Mouse (Mus musculus) intestine, embryonic 15.5 days (tissue): ENCODE results near the gene Gid8. TPM values are rescaled to one million over a fixed set of nuclear protein-coding genes. Genes with fewer than 3 reads are reported as not detected.

Experiments
- ATAC-seq: fragments of 200-750 bp; cut with Nextera tagmentation; 2 replicates; pipeline ENCODE4 v1.8.0; 2017; ENCODE audit warnings: moderate TSS enrichment, moderate library complexity
- H3K27ac ChIP-seq: fragments of 300-500 bp; sonication (generic); 2 replicates; pipeline ENCODE4 v1.5.1; 2015; ENCODE audit warnings: mild to moderate bottlenecking, inconsistent platforms
- H3K27me3 ChIP-seq: fragments of 300-500 bp; sonication (generic); replicated peaks from 2 replicates; pipeline ENCODE4 v1.6.1; 2015; ENCODE audit warnings: inconsistent platforms
- H3K36me3 ChIP-seq: fragments of 300-500 bp; sonication (generic); 2 replicates; pipeline ENCODE4 v1.6.1; 2015; ENCODE audit warnings: inconsistent platforms
- H3K4me1 ChIP-seq: fragments of 300-500 bp; sonication (generic); replicated peaks from 2 replicates; pipeline ENCODE4 v1.6.1; 2015; ENCODE audit warnings: inconsistent platforms
- H3K4me2 ChIP-seq: fragments of 300-500 bp; sonication (generic); replicated peaks from 2 replicates; pipeline ENCODE4 v1.6.1; 2015; ENCODE audit warnings: mild to moderate bottlenecking, inconsistent platforms
- H3K4me3 ChIP-seq: fragments of 300-500 bp; sonication (generic); replicated peaks from 2 replicates; pipeline ENCODE4 v1.5.1; 2015; ENCODE audit warnings: inconsistent platforms
- H3K9ac ChIP-seq: fragments of 300-500 bp; sonication (generic); 2 replicates; pipeline ENCODE4 v1.6.1; 2015; ENCODE audit warnings: inconsistent platforms
- H3K9me3 ChIP-seq: fragments of 300-500 bp; sonication (generic); 2 replicates; pipeline ENCODE4 v1.6.1; 2016; ENCODE audit warnings: inconsistent platforms
- WGBS: fragments of 180-500 bp; shearing (Covaris S2); methylation state at CpG from one replicate; pipeline ENCODE4 v1.1.7; 2015; 5-methylcytosine and 5-hydroxymethylcytosine counted together
- polyA plus RNA-seq: library from polyadenylated mRNA; unstranded; fragments of >200 nt; fragmentation: Nextera tagmentation; extraction: Ambion mirVana; gene quantifications from 2 replicates; pipeline ENCODE4 v1.2.1, GENCODE M21; 2015

The Gid8 gene
- polyA plus RNA-seq, result 52.6 and 55.1 TPM in 2 replicates

DNA sequence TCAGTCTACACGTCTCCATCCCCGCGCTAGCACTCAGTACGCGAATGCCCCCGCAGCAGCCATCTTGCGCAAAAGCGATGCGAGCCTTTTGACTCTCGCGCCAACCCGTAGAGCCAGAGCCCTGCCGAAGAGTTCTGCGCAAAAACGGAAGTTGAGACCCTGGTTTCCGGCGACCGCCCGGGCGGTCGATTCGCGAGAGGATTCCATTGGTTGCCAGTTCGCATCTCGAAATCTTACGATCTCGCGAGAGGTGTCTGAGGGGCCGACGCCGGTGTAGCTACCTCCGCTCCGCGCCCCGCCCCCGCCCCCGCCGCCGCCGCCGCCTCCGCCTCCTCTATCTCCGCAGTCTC lies at the start of gene Gid8, which contains the start of gene Dido1:
Gene Gid8 (plus strand): TSS at position 195 of the 350 bp plus-strand sequence.
Gene Dido1 (minus strand): TSS at position 77 of the 350 bp plus-strand sequence.
- Histone ChIP-seq H3K9me3 (no peaks in the 10 kb centered on the region), H3K9ac (peak within 1 kb of the TSS; percentile 98), H3K4me2 (peak within 1 kb of the TSS; percentile 75), H3K27ac (peak within 1 kb of the TSS; percentile 84), H3K4me1 (peaks cover 17% of the 10 kb centered on the region), H3K27me3 (no peaks in the 10 kb centered on the region), H3K36me3 (peaks cover 11% of the 10 kb centered on the region; the same call in 1 of the 2 replicates), H3K4me3 (peak within 1 kb of the TSS; percentile 92)
- peak; percentile 96 for ATAC-seq
- under 1% methylated on average over 43 of the region's 43 CpGs for WGBS

DNA sequence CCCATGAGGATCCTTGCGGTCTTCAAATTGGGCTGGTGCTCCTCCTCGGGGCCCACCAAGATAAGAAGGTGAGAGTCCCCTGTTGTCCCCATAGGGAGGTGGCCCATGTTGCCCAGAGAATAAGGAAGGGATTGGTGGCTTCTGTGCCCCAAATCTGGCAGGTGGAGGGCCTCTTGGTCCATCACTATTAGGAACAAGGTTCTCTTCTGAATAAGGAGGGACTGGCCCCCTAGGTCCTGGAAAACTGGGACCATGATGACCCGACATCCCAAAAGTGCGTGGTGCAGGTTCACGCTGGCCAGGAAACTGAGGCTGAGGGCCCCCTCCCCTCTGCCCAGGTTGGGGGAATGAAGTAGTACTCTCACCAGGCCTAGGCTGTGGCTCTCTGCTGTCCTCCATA lies 49.4 kb upstream of the Gid8 start:
- no peak overlapping the region for H3K4me2 ChIP-seq
- 95% methylated on average over 5 of the region's 5 CpGs for WGBS
- H3K27me3 ChIP-seq, result no peaks in the 10 kb centered on the region
- no peak overlapping the region for H3K9ac ChIP-seq
- H3K9me3 ChIP-seq, result no peaks in the 10 kb centered on the region
- no peak for ATAC-seq
- 0 out of 2 replicates have a peak, but pooled peaks cover 4% of the 10 kb centered on the region for H3K4me1 ChIP-seq
- no peak overlapping the region for H3K4me3 ChIP-seq
- peaks cover 8% of the 10 kb centered on the region; the same call in 1 of the 2 replicates for H3K36me3 ChIP-seq
- no peak overlapping the region for H3K27ac ChIP-seq

DNA sequence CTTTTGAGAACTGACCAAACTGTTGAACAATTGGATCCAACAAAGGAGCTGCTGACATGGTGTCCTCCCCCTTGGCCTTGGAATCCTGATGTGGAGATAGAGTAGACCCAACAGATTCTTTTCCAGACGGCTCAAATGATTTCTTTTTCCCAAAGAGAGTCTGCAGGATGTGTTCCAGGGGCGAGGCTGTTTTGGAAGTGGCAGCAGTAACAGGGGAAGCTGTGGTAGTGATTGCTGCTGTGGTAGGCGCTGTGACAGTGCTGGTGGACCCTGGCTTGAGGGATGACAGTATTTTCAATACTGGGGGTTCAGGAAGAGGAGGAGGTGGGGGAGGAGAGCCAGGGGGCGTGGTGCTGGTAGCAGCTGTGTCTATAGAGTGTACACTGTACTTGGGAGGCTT lies 47.9 kb upstream of the Gid8 start:
- 84% methylated on average over 4 of the region's 4 CpGs for WGBS

DNA sequence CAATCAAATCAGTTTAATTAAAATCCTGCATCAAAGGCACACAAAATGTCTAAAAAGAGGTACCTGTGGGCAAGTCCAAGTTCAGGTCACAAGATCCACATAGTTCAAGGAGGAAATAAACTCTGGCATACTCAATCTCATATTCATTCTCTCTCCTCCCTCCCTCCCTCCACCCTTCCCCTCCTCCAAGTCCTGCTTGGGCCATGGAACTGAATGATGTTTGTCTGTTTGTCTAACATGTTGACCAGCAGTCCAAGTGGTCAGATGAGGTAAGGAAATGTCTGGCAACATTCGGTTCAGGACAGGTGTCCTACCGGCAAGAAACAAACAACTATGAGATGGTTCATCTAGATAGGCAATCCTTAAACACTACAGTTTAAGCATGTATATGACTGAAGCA lies 33.2 kb upstream of the Gid8 start:
- H3K4me1 ChIP-seq, result no peaks in the 10 kb centered on the region
- 81% methylated on average over 2 of the region's 2 CpGs for WGBS
- no peaks in the 10 kb centered on the region for H3K9me3 ChIP-seq
- H3K36me3 ChIP-seq, result peaks cover 10% of the 10 kb centered on the region
- H3K9ac ChIP-seq, result no peak overlapping the region
- ATAC-seq, result no peak
- H3K4me3 ChIP-seq, result no peak overlapping the region
- H3K4me2 ChIP-seq, result no peak overlapping the region
- no peak overlapping the region for H3K27ac ChIP-seq
- H3K27me3 ChIP-seq, result no peaks in the 10 kb centered on the region

More for the DNA sequence above, 47.9 kb upstream of the Gid8 start:
- no peaks in the 10 kb centered on the region for H3K9me3 ChIP-seq
- H3K9ac ChIP-seq, result no peak overlapping the region
- H3K27me3 ChIP-seq, result no peaks in the 10 kb centered on the region
- ATAC-seq, result no peak
- H3K4me2 ChIP-seq, result no peak overlapping the region
- H3K27ac ChIP-seq, result no peak overlapping the region
- no peak overlapping the region for H3K4me3 ChIP-seq
- 0 out of 2 replicates have a peak, but pooled peaks cover 4% of the 10 kb centered on the region for H3K4me1 ChIP-seq
- H3K36me3 ChIP-seq, result peaks cover 10% of the 10 kb centered on the region

DNA sequence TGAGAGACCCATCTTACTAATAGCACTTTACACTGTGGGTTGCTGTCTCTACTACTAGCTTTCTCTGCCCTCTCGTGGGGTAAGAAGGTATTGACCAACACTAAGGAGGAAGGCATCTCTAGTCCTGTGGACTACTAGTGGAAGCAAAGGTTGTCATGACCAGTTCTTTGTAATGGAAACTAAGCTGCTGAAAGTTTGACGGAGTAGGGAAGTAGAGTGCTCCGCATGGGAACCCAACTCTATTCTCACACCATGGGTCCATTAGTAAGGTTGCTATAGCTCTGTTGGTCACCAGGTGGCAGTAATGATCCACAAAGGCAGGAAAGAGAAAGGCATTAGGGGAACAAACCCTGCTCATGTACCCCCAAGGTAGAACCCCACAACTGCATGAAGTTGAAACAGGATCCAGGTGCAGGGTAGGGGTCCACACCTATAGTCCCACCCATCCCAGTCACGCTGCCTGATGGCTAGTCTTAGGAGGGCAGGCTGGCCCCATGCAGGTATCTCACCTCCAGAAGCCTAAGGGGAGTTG lies 31.2 kb upstream of the Gid8 start:
- WGBS, result 28% methylated on average over 4 of the region's 4 CpGs
- Histone ChIP-seq H3K4me1 (no peaks in the 10 kb centered on the region), H3K4me3 (no peak overlapping the region), H3K9me3 (no peaks in the 10 kb centered on the region), H3K27ac (no peak overlapping the region), H3K9ac (no peak overlapping the region), H3K4me2 (no peak overlapping the region), H3K27me3 (no peaks in the 10 kb centered on the region), H3K36me3 (peaks cover 25% of the 10 kb centered on the region)
- peak; percentile 64 for ATAC-seq

DNA sequence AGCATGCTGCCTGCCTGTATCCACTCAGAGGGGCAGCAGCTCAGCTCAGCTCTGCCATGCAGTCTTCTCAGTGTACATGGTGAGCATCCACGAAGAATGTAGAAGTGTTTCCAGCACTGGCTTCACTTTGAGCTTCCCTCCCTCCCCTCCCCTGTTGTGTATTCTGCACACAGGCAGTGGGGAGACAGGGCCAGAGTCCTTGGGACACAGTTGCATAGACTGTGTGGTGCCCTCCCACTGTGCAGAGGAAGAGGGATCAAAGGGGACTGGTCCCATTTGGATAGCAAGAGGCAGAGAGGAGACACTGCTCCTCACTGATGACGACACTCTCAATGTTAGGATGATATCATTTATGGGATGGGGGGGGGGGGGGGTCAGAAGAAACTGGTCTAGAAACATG lies 28.7 kb upstream of the Gid8 start:
- WGBS, result 68% methylated on average over 2 of the region's 2 CpGs
- H3K36me3 ChIP-seq, result peaks cover 42% of the 10 kb centered on the region
- ATAC-seq, result no peak

DNA sequence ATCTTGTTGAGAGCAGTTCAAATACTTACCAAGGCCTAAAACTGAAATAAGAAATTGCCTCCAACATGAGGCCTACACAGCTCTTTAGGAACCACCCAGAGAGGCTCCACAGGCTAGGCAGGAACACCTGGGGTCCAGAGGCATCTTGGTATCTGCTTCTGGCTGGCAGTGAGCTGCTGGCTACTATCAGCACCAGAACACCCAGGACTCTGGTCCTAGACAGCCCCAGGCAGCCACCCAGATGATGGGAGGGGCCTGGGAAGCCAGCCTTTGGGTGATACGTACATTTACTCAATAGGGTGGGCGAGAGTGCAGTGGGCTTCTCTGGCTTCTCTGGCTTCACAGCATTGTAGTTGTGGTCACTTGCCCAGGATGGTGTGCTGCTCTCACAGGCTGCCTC lies 26.4 kb upstream of the Gid8 start:
- no peak overlapping the region for H3K27ac ChIP-seq
- no peak overlapping the region for H3K9ac ChIP-seq
- H3K27me3 ChIP-seq, result no peaks in the 10 kb centered on the region
- WGBS, result 76% methylated on average over 2 of the region's 2 CpGs
- no peak overlapping the region for H3K4me2 ChIP-seq
- ATAC-seq, result no peak
- H3K4me1 ChIP-seq, result no peaks in the 10 kb centered on the region
- H3K36me3 ChIP-seq, result peaks cover 62% of the 10 kb centered on the region
- no peaks in the 10 kb centered on the region for H3K9me3 ChIP-seq
- no peak overlapping the region for H3K4me3 ChIP-seq

More for the DNA sequence above, 28.7 kb upstream of the Gid8 start:
- Histone ChIP-seq H3K4me3 (no peak overlapping the region), H3K4me1 (no peaks in the 10 kb centered on the region), H3K9ac (no peak overlapping the region), H3K27me3 (no peaks in the 10 kb centered on the region), H3K9me3 (no peaks in the 10 kb centered on the region), H3K27ac (no peak overlapping the region), H3K4me2 (no peak overlapping the region)

DNA sequence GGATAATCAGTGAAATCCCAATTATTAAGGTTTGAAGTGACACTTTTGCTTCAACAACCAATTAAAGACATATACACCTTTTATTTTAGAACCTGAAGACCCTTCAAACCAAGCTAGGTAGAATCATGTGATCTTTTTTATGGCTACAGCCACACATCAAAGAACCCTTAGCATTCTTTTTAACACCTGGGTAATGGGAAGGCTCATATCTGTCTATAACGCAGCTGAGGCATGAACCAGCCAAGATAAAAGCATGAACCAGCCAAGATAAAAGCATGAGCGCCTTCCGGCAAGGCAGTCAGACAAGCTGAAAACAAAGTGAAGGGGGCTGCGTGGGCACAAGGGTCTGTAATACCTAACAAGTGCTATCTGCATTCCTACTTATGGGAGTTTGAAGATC lies 25.9 kb upstream of the Gid8 start:
- Histone ChIP-seq H3K27me3 (no peaks in the 10 kb centered on the region), H3K4me1 (no peaks in the 10 kb centered on the region), H3K27ac (no peak overlapping the region), H3K4me3 (no peak overlapping the region), H3K9ac (no peak overlapping the region), H3K9me3 (no peaks in the 10 kb centered on the region), H3K36me3 (peaks cover 68% of the 10 kb centered on the region), H3K4me2 (no peak overlapping the region)
- 90% methylated on average over 4 of the region's 4 CpGs for WGBS
- no peak for ATAC-seq

DNA sequence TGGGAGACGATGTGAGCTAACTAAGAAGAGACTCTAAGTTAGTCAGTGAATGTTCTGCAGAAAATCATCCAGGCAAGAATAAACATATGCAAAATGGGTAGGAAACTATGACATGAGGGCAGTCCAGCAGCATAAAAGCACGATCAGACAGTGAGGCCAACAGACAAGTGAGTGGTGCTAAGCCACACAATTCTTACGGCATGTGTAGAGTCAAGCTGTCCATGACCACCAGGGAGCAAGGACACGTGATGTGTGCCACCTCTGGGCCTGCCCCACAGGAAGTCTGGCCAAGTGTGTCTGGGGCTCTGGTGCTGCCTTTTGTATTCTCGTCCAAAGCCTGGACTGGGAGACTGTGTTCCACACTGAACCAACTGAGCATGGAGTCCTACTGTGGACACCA lies 20.1 kb upstream of the Gid8 start:
- no peak overlapping the region for H3K9ac ChIP-seq
- no peak overlapping the region for H3K4me3 ChIP-seq
- no peak overlapping the region for H3K4me2 ChIP-seq
- WGBS, result 85% methylated on average over 5 of the region's 5 CpGs
- H3K27ac ChIP-seq, result no peak overlapping the region
- ATAC-seq, result no peak
- no peaks in the 10 kb centered on the region for H3K27me3 ChIP-seq
- H3K9me3 ChIP-seq, result no peaks in the 10 kb centered on the region
- peaks cover 47% of the 10 kb centered on the region for H3K36me3 ChIP-seq
- no peaks in the 10 kb centered on the region for H3K4me1 ChIP-seq

DNA sequence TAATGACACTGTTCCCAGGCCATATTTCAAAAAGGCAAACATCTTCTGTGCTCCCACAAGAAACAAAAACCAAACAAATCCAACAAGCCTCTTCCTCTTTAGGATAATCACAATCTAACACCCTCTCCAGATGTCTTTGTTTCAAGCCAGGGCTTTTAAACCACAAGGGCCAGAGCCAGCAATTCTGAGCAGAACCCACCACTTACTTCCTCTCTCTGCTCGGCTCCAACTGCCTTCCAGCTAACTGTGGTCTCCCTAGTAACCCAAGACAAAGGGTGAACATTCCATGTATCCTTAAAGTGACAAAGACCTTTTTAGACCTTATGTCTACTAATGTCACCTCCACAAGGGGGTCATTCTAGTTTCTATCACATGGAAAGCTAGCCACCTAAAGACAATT lies 17.3 kb upstream of the Gid8 start:
- H3K36me3 ChIP-seq, result peaks cover 24% of the 10 kb centered on the region
- H3K27me3 ChIP-seq, result no peaks in the 10 kb centered on the region
- H3K4me1 ChIP-seq, result 0 out of 2 replicates have a peak, but pooled peaks cover 2% of the 10 kb centered on the region
- no peak overlapping the region for H3K27ac ChIP-seq
- H3K4me2 ChIP-seq, result no peak overlapping the region
- no peak overlapping the region for H3K4me3 ChIP-seq
- H3K9ac ChIP-seq, result no peak overlapping the region
- no peaks in the 10 kb centered on the region for H3K9me3 ChIP-seq
- 0% methylated on average over 1 of the region's 1 CpGs for WGBS
- no peak for ATAC-seq

DNA sequence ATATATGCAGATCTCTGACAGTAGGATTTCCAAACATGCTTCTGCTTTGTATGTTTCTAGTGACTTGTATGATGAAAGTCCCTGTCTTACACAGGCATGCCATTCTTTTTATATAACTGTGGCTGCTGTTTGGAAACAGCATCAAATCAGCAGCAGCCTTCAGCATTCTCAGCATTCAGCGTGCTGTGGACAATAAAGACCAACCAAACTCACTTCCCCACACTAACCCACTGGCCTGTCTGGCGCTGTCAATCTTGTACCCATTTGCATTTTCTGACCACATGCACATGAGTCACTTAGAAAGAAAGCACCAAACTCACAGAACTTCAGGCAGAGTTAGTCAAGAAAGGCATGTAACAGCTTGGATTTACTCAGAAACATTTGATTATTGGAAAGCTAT lies 14.7 kb upstream of the Gid8 start:
- H3K4me1 ChIP-seq, result peaks cover 13% of the 10 kb centered on the region
- ATAC-seq, result no peak
- H3K36me3 ChIP-seq, result no peaks in the 10 kb centered on the region

DNA sequence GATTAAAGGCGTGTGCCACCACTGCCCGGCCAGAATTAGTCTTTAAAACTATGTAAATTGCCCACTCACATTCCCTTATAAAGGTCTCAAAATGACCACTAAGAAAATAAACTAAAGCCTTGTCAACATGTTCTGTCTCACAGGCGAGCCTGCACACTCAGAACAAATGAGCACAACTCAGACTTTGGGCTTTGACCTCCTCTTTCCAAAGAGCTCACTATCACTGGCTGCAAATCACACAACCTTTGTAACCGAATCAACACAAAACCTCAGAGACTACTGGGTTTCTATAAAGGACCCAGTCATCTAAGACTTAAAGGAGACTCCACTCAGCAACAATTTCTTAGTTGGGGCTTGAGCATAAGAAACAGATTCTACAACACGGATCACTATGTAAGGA lies 9.5 kb upstream of the Gid8 start:
- H3K9ac ChIP-seq, result peak overlapping the region; percentile 91; the same call in 1 of the 2 replicates
- ATAC-seq, result no peak
- H3K27me3 ChIP-seq, result no peaks in the 10 kb centered on the region
- H3K4me3 ChIP-seq, result peak overlapping the region; percentile 68
- no peaks in the 10 kb centered on the region for H3K36me3 ChIP-seq
- H3K27ac ChIP-seq, result no peak overlapping the region
- H3K4me2 ChIP-seq, result peak overlapping the region; percentile 79
- H3K9me3 ChIP-seq, result no peaks in the 10 kb centered on the region
- 65% methylated on average over 5 of the region's 5 CpGs for WGBS
- H3K4me1 ChIP-seq, result peaks cover 27% of the 10 kb centered on the region

More for the DNA sequence above, 14.7 kb upstream of the Gid8 start:
- Histone ChIP-seq H3K9me3 (no peaks in the 10 kb centered on the region), H3K27ac (no peak overlapping the region), H3K9ac (no peak overlapping the region), H3K4me2 (no peak overlapping the region), H3K4me3 (no peak overlapping the region), H3K27me3 (no peaks in the 10 kb centered on the region)
- 94% methylated on average over 2 of the region's 2 CpGs for WGBS

DNA sequence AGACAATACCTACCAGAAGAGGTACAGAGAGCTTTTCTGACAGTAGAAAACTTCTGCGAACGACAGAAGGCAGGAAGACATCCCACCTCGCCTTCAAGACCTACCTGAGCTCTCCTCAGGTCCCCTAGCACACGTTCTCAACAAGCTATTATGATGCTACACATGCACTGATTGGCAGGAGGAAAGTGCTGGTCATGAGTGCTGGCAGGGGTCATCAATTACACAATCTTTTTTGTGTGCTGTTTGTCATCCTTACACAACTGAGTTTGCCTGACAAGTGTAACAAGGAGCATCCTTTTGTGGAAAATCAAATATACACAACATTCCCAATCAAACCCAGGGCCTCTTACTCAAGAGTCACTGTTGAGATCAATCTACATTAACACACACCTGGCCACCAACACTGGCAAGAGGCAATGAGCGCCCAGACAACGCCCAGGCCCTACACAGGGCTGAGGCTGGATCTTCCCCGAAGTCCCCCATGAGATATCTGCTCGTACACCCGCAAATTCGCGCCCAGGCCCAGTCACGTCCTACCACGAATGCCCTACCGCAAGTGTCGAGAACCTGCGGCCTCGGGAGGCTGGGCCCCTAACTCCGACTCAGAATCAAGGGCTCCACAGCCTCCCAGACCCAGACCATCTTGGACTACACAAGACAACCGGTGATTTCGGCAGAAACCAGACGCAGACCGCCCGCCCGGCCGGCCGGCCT lies 8.7 kb upstream of the Gid8 start:
- H3K36me3 ChIP-seq, result no peaks in the 10 kb centered on the region
- H3K4me1 ChIP-seq, result peaks cover 27% of the 10 kb centered on the region
- H3K27ac ChIP-seq, result peak overlapping the region; percentile 95
- H3K4me2 ChIP-seq, result peak overlapping the region; percentile 79
- no peaks in the 10 kb centered on the region for H3K9me3 ChIP-seq
- H3K27me3 ChIP-seq, result no peaks in the 10 kb centered on the region
- H3K4me3 ChIP-seq, result peak overlapping the region; percentile 68
- 4% methylated on average over 26 of the region's 26 CpGs for WGBS
- H3K9ac ChIP-seq, result peak overlapping the region; percentile 91
- ATAC-seq, result peak; percentile 23
